ENCODE assay signal across 8 mouse cellular contexts in the genomic region with DNA sequence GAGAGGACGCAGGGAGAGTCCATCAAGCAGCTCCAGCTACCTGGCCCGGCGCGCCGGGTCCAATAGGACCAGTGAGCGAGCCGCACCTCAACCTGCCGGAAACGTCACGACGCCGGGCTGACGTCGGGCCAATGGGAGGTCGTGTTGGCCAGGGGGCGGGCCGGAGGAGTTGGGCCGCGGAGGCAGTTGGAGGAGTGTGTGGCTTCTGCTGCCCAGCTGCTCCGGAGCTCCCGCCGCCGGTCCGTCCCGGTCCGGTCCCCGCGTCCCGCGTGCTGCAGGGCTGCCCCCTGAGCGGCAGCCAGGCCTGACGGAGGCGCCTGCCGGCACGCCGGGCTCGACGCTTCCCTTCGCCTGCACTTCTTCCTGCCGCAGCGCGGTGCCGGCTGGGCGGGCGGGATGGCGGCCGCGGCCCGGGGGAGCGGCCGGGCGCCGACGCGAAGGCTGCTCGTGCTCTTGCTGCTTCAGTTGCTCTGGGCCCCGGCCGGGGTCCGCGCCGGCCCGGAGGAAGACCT. TPM values are rescaled to one million over a fixed set of nuclear protein-coding genes. Genes with fewer than 3 reads are reported as not detected.
DNase-seq lines count a peak whose midpoint lies in the region; ATAC-seq and TF ChIP-seq lines count a peak whose summit lies in the region.

A gene (plus strand): TSS at position 131 of the 512 bp plus-strand sequence.

- no peak for TF ChIP-seq POLR2A in bone marrow macrophage, adult 2 months (IDR thresholded peaks at IDR 0.05; ENCODE audit: borderline replicate concordance, low read depth, low read length)
- peak; percentile 91 for TF ChIP-seq POLR2A in embryonic fibroblast, embryonic 13.5 days (IDR thresholded peaks at IDR 0.05; ENCODE audit: low read depth, low read length)

- DNase-seq in A20 (ENCODE audit: low read depth, low spot score) = peak; percentile 94
- DNase-seq in heart, embryonic 10.5 days (ENCODE audit: low spot score) = peak; percentile 98
- peak; percentile 95 for DNase-seq in liver
- peak; percentile 91 to 96 for DNase-seq in spleen, postnatal 4 days (ENCODE audit: low spot score in 2 of 2)

- H3K36me3 ChIP-seq in heart, embryonic 10.5 days = peaks cover 2% of the 10 kb centered on the region; the same call in 1 of the 2 replicates
- peaks cover 13% of the 10 kb centered on the region; the same call in 1 of the 2 replicates for H3K36me3 ChIP-seq in kidney, embryonic 15.5 days

- peak within 1 kb of the TSS; percentile 97 for H3K9ac ChIP-seq in kidney, embryonic 15.5 days

- peak within 1 kb of the TSS; percentile 67 for H3K4me2 ChIP-seq in kidney, embryonic 15.5 days

- H3K27ac ChIP-seq in bone marrow macrophage, adult 2 months (ENCODE audit: insufficient read depth, low read depth, low read length) = peak within 1 kb of the TSS; percentile 34
- peak within 1 kb of the TSS; percentile 76 for H3K27ac ChIP-seq in embryonic fibroblast, embryonic 13.5 days (ENCODE audit: insufficient read depth, low read length)
- peak within 1 kb of the TSS; percentile 97 for H3K27ac ChIP-seq in heart, embryonic 10.5 days
- peak within 1 kb of the TSS; percentile 97 for H3K27ac ChIP-seq in kidney, embryonic 15.5 days

- no peaks in the 10 kb centered on the region for H3K9me3 ChIP-seq in heart, embryonic 10.5 days
- no peaks in the 10 kb centered on the region for H3K9me3 ChIP-seq in kidney, embryonic 15.5 days (replicated peaks)

- TF ChIP-seq CTCF in bone marrow macrophage, adult 2 months (IDR thresholded peaks at IDR 0.05; ENCODE audit: low read depth, low read length) = no peak
- TF ChIP-seq CTCF in embryonic fibroblast, embryonic 13.5 days (IDR thresholded peaks at IDR 0.05; ENCODE audit: borderline replicate concordance, insufficient read depth, low read length) = no peak

- no peaks in the 10 kb centered on the region for H3K27me3 ChIP-seq in heart, embryonic 10.5 days (ENCODE audit: insufficient read depth, poor library complexity, severe bottlenecking)
- no peaks in the 10 kb centered on the region for H3K27me3 ChIP-seq in kidney, embryonic 15.5 days

- ATAC-seq in kidney, embryonic 15.5 days (replicated peaks; ENCODE audit: low FRiP score) = peak; percentile 97
- ATAC-seq in monocyte, adult 5-6 weeks (replicated peaks; ENCODE audit: insufficient number of reproducible peaks, low FRiP score, low TSS enrichment, poor library complexity, severe bottlenecking) = peak; percentile 92

- WGBS in heart, embryonic 10.5 days = under 1% methylated on average over 59 of the region's 62 CpGs
- under 1% methylated on average over 62 of the region's 62 CpGs for WGBS in kidney, embryonic 15.5 days

- peaks cover 40% of the 10 kb centered on the region for H3K4me1 ChIP-seq in bone marrow macrophage, adult 2 months (ENCODE audit: control insufficient read depth, insufficient read depth, low read length)
- peaks cover 2% of the 10 kb centered on the region for H3K4me1 ChIP-seq in embryonic fibroblast, embryonic 13.5 days (ENCODE audit: control insufficient read depth, insufficient read depth, low read length)
- peaks cover 38% of the 10 kb centered on the region for H3K4me1 ChIP-seq in heart, embryonic 10.5 days
- peaks cover 30% of the 10 kb centered on the region for H3K4me1 ChIP-seq in kidney, embryonic 15.5 days

- peak within 1 kb of the TSS; percentile 88 for H3K4me3 ChIP-seq in bone marrow macrophage, adult 2 months (ENCODE audit: insufficient read depth, low read length)
- H3K4me3 ChIP-seq in embryonic fibroblast, embryonic 13.5 days (ENCODE audit: insufficient read depth, low read length) = peak within 1 kb of the TSS; percentile 96
- peak within 1 kb of the TSS; percentile 92 for H3K4me3 ChIP-seq in heart, embryonic 10.5 days
- H3K4me3 ChIP-seq in kidney, embryonic 15.5 days (replicated peaks) = peak within 1 kb of the TSS; percentile 96

RNA-seq across cellular contexts. Expression of the gene that starts here (rescaled TPM):
- 56.9 and 60.9 TPM in 2 replicates for polyA plus RNA-seq in bone marrow macrophage, adult 2 months (2012; ENCODE audit: insufficient read depth, insufficient read length, missing spikeins)
- polyA plus RNA-seq in embryonic fibroblast, embryonic 13.5 days (2011; ENCODE audit: insufficient read length, low read depth, missing spikeins) = 129 and 174 TPM in 2 replicates
- polyA plus RNA-seq in heart, embryonic 10.5 days (2016; fragmentation: Nextera tagmentation; extraction: Ambion mirVana) = 71.1 and 101 TPM in 2 replicates
- polyA plus RNA-seq in kidney, embryonic 15.5 days (2015; fragmentation: Nextera tagmentation; extraction: Ambion mirVana) = 97.4 and 104 TPM in 2 replicates
- total RNA-seq in monocyte, adult 5-6 weeks (2017) = 34.7 to 57.4 TPM (median 42.1 TPM) in 3 replicates

Comparison
In these comparisons a context has a peak if more than half of its experiments do, and no peak if none do; other contexts are left out.
1. Peak in every context shown above with its lines: DNase-seq, ATAC-seq, H3K4me3 ChIP-seq and H3K27ac ChIP-seq.
2. H3K27ac ChIP-seq: peak in every context shown above with its lines; median percentile 97 in heart, embryonic 10.5 days; 97 in kidney, embryonic 15.5 days; 76 in embryonic fibroblast, embryonic 13.5 days; 34 in bone marrow macrophage, adult 2 months.